Mouse (Mus musculus) megakaryocyte, embryonic 14.5 days (primary cell): ENCODE measurements around the gene Vav2.

ENCODE experiments used
- FLI1 ChIP-seq: IDR thresholded peaks from 2 replicates; pipeline ENCODE4 v1.6.1; 2012; ENCODE audit warnings: low read length, inconsistent platforms, mixed read lengths
- GATA1 ChIP-seq: IDR thresholded peaks from 3 replicates; pipeline ENCODE4 v1.6.1; 2012; ENCODE audit warnings: mixed read lengths, low read length, inconsistent platforms, borderline replicate concordance

DNA sequence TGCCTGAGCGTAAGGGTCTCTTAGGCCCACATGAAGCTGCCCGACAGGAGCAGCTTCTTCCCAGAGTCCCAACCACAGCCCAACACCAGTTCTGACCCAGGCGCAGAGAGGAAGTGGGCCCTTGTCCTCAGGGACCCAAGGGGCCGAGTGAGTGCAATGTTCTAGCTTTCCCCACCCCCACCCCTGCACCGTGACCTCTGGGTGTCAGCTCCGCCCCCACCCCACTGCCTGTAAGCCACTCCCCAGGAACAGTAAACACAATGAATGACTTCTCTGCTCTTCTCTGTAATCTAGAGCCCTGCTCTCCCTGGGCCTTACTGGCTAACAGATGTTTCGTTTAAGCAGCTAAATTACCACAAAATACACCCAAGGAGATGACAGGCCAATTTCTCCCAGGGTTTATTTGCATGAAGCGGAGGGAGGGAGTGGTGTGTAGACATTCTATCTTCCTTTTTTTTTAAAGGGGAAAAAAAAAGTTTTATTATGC, 15.1 kb downstream of the Vav2 start:
- TF ChIP-seq GATA1 (no peak), FLI1 (no peak)
